Mouse (Mus musculus) left cerebral cortex, adult 2 months (tissue): ENCODE data around the gene Ggta1. TPM values are rescaled to one million over a fixed set of nuclear protein-coding genes. Genes with fewer than 3 reads are reported as not detected.

ENCODE experiments used
- DNase-seq, 2 experiments: peaks; one replicate each; pipeline ENCODE4 v3.0.0; 2021 to 2022; ENCODE audit warnings: low spot score in 2 of 2, mixed read lengths in 1 of 2; ENCODE audit errors: extremely low spot score in 1 of 2
- H3K27ac ChIP-seq: fragments of 200-600 bp; 2 replicates; pipeline ENCODE4 v1.8.1; 2022
- H3K4me3 ChIP-seq: fragments of 200-600 bp; 2 replicates; pipeline ENCODE4 v1.8.1; 2022
- CTCF ChIP-seq: fragments of 200-600 bp; IDR thresholded peaks from 2 replicates; pipeline ENCODE4 v1.8.1; 2022; ENCODE audit warnings: antibody characterized with exemption, mild to moderate bottlenecking, moderate library complexity
- intact Hi-C: fragments of 180-260 bp; cut with DNase I; formaldehyde crosslinking; loops from one replicate; pipeline ENCODE4 v1.15.1; 2025
- total RNA-seq, 2 experiments: library from RNA; stranded (reverse); gene quantifications; 2 replicates each; pipeline ENCODE4 v1.2.3; 2021

Gene Ggta1
- total RNA-seq, 2 experiments from 2014 or later: 2.6 to 4.0 TPM

- intact Hi-C loops: no loop called here
- TF ChIP-seq CTCF: no peak
- DNase-seq: no peak
Observed at GRCm38 (mm10) chr2:35443325-35443724, 19.7 kb downstream of the Ggta1 start.

GRCm38 (mm10) chr2:35442079-35442478 lies 21.0 kb downstream of the Ggta1 start:
- DNase-seq: no peak
- Histone ChIP-seq H3K27ac (no peak overlapping the region), H3K4me3 (no peak overlapping the region)
- TF ChIP-seq CTCF: no peak
- intact Hi-C loops: no loop called here

More at GRCm38 (mm10) chr2:35443325-35443724, 19.7 kb downstream of the Ggta1 start:
- Histone ChIP-seq H3K27ac (no peak overlapping the region), H3K4me3 (no peak overlapping the region)

GRCm38 (mm10) chr2:35441419-35441818 lies 21.6 kb downstream of the Ggta1 start:
- Histone ChIP-seq H3K4me3 (no peak overlapping the region), H3K27ac (no peak overlapping the region)
- no peak for DNase-seq
- TF ChIP-seq CTCF: no peak
- intact Hi-C loops: no loop called here

- Histone ChIP-seq H3K27ac (no peak overlapping the region), H3K4me3 (no peak overlapping the region)
- intact Hi-C loops: no loop called here
- no peak for TF ChIP-seq CTCF
- DNase-seq: no peak
Observed at GRCm38 (mm10) chr2:35440480-35440879, 22.6 kb downstream of the Ggta1 start.

- no peak for DNase-seq
- intact Hi-C loops: no loop called here
- Histone ChIP-seq H3K4me3 (no peak overlapping the region), H3K27ac (no peak overlapping the region)
- TF ChIP-seq CTCF: no peak
Observed at GRCm38 (mm10) chr2:35437796-35438195, 25.2 kb downstream of the Ggta1 start.

- intact Hi-C loops: no loop called here
- no peak overlapping the region for H3K4me3 ChIP-seq
- TF ChIP-seq CTCF: no peak
Observed at GRCm38 (mm10) chr2:35434576-35435123, 28.4 kb downstream of the Ggta1 start.

GRCm38 (mm10) chr2:35433428-35433827 lies 29.6 kb downstream of the Ggta1 start:
- no peak overlapping the region for H3K27ac ChIP-seq
- H3K4me3 ChIP-seq: no peak overlapping the region
- intact Hi-C loops: no loop called here
- DNase-seq: no peak
- TF ChIP-seq CTCF: no peak

More at GRCm38 (mm10) chr2:35434576-35435123, 28.4 kb downstream of the Ggta1 start:
- H3K27ac ChIP-seq: no peak overlapping the region
- DNase-seq: no peak

GRCm38 (mm10) chr2:35432472-35432871 lies 30.6 kb downstream of the Ggta1 start:
- TF ChIP-seq CTCF: no peak
- no peak overlapping the region for H3K4me3 ChIP-seq
- H3K27ac ChIP-seq: no peak overlapping the region
- DNase-seq: no peak
- intact Hi-C loops: no loop called here

- no peak overlapping the region for H3K27ac ChIP-seq
- no peak overlapping the region for H3K4me3 ChIP-seq
- DNase-seq: no peak
- no peak for TF ChIP-seq CTCF
- intact Hi-C loops: no loop called here
Observed at GRCm38 (mm10) chr2:35432011-35432410, 31.0 kb downstream of the Ggta1 start.

GRCm38 (mm10) chr2:35430806-35431205 lies 32.2 kb downstream of the Ggta1 start:
- no peak for TF ChIP-seq CTCF
- Histone ChIP-seq H3K27ac (no peak overlapping the region), H3K4me3 (no peak overlapping the region)
- intact Hi-C loops: no loop called here
- DNase-seq: no peak

GRCm38 (mm10) chr2:35428615-35429300 lies 34.3 kb downstream of the Ggta1 start:
- Histone ChIP-seq H3K4me3 (no peak overlapping the region), H3K27ac (no peak overlapping the region)
- intact Hi-C loops: no loop called here
- TF ChIP-seq CTCF: no peak
- no peak for DNase-seq

- DNase-seq: no peak
- TF ChIP-seq CTCF: no peak
- intact Hi-C loops: no loop called here
- no peak overlapping the region for H3K4me3 ChIP-seq
- no peak overlapping the region for H3K27ac ChIP-seq
Observed at GRCm38 (mm10) chr2:35427559-35427958, 35.5 kb downstream of the Ggta1 start.

GRCm38 (mm10) chr2:35423711-35424339 lies 39.2 kb downstream of the Ggta1 start:
- intact Hi-C loops: no loop called here
- Histone ChIP-seq H3K4me3 (no peak overlapping the region), H3K27ac (no peak overlapping the region)
- TF ChIP-seq CTCF: no peak
- no peak for DNase-seq
